Mouse (Mus musculus) adrenal gland, adult 18-20 months (tissue): ENCODE data around the gene Shf. TPM values are rescaled to one million over a fixed set of nuclear protein-coding genes. Genes with fewer than 3 reads are reported as not detected.

Experiments used
- DNase-seq, 2 experiments: peaks; one replicate each; pipeline ENCODE4 v3.0.0; 2021 to 2022; ENCODE audit warnings: low spot score in 2 of 2
- total RNA-seq, 2 experiments: library from RNA; stranded (reverse); gene quantifications; 1 replicate in 1 of 2; 2 replicates in 1 of 2; pipeline ENCODE4 v1.2.3; 2021

Gene Shf
- total RNA-seq, 2 experiments from 2014 or later: 6.4 to 10.4 TPM

DNA sequence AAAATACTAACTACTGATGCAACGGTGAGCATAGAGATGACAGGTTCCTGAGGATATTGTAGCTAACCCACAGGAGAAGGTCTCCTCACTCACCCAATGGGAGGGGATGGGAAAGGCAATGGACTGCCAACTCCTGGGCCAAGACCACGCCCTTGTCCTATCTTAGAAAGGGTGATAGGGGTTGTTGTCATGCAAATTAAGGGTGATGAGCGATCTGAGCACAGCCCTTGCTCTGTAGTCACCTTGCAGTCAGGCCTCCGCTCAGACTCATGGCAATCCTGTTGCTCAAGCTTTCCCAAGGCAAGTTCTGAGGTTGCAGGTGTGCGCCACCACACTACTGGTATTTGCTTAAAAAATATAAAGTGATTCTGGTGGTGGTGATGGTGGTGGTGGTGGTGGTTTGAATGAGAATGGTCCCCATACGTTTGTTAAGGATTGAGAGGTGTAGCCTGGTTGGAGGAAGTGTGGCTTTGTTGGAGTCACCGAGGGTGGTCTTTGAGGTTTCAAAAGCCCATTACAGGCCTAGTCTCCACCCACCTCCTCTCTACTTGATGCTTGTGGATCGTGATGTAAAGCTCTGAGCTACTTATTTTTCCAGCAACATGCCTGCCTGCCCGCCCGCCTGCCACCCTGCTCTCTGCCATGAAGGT, 1.3 kb upstream of the Shf start:
- DNase-seq: no peak

DNA sequence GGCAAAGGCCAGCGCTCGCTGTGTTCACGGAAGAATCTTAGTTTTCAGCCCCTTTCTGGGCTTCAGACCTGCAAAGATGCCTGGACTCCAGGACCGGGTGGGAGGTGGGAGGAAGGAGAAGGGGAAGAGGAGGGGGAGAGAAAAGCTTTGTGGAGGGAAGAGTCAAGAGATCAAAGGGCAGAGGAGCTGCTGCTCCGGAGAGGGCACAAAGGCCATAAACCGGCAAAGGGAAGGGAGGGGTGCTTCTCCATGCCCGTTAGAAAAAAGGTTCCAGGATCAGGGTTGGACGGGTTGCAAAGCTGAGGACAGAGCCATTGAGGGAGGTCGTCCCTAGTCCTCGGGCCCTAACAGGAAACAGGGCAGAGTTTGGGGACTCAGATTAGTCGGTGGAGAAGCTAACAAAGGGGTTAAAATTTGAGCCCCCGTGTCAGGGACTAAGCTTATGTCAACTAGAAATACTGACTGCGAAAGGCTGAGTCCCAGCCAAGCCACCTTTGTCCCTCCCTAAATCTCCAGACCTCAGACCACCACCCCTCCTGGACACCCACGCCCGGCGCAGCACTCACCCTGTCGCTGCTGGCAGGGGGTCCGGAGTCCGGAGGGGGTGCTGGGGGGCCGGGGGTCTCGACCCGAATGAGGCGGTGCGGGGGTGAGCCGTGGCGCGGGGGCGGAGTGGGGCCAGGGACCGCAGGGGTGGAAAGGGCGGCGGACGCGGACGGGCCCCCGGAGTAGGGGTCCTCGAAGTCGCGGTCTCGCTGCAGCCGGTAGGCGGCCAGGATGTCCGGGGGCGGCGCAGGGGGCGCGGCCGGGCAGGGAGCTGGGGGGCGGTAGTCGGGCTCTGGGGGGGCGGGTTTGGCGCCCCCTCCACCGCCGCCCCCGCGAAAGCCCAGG, 636 bp downstream of the Shf start:
- DNase-seq: no peak

DNA sequence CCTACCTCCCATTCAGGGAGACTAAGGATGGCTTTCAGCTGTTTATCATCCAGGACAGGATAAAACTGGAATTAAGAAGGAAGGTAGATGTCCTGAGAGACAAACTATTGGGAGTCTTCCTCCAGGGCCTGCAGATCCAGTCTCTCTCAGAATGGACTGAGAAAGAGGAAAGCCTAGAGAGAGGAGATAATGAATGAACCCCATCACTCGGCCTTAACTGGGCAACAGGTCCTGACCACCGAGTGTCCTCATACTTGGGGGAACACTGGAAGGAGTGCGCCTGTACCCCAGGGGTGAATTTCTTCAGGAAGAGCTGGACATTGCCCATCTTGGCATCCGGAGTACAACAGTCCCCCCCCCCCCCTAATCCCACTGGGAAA, 1.3 kb downstream of the Shf start:
- no peak for DNase-seq

DNA sequence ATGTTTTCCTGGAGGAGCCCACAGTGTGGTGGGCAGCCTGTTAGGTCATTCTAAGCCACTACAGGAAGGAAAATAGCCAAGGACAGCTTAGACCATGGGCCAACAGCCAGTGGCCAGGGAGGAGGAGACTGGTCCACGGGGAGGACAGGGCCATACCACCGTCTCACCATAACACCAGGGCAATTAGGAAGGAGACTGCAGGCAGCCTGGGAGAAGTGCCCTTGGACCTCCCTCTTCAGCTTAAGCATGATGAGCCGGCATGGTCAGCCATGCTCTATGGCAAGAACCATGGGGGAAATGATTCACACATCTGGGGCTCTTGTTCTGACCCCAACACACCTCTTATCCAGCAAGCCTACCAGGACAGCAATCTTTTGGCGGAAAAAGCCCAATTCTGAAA, 1.8 kb downstream of the Shf start:
- no peak for DNase-seq

DNA sequence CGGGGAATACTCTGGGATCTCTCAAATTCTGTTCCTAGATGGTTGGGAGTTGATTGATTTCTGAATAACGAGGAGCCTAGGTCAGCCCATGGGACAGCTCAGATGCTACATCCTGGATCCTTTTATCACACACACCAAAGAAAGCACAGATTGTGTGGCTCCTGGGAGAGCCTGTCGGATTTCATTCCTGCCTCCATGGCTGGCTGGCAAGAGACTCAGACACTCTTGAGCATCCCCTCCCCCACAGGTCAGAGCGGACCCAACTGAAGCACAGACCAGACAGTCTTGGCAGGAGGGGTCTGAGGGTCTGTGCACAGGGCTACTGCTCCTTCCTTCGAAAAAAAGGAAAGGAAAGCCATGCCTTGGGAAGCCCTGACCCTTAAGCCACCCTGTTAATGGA, 2.3 kb downstream of the Shf start:
- DNase-seq: no peak

DNA sequence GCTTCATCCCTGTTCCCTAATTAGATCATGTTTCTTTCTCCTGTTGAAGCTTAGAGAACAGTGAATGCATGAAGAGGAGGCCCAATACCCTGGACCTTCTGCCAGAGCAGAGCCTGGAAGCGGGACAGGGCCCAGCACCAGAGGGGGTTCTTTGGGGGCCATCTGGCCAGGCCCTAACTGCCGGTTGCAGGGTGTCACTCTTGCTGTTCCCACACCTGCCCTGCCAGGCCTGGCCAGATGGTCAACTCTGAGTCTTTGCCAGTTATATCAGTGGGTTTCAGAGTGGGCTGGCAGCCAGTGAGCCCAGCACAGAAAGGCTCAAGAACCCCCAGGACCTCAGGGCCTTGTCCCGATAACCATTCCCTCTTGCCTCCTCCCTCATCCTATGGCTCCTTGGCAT, 2.9 kb downstream of the Shf start:
- DNase-seq: no peak

DNA sequence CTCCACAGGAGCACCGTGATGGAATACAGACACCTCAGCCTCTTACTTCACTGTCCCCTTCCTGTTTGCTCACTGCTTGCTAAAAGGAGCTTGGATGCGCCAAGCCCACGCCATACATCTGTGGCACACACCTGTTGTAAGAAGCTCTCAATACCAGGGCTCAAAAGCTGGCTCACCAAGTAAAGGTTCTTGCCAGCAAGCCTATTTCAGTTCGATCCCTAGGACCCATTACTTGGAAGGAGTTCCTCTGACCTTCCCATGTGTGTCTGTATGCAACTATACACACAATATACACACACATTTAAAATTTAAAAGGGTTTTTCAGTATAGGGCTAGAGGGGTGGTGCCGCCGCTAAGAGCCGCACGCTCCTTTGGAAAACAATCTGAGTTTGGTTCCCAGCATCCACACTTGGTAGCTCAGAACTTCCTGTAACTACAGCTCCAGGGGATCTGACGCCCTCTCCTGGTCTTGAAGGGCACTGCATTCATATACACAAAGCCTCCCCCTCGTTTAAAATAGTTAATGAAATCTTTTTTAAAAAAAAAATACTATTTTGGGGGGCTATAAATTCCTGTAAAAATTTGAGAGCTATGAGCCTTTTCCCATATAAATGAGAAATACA, 3.6 kb downstream of the Shf start:
- no peak for DNase-seq

DNA sequence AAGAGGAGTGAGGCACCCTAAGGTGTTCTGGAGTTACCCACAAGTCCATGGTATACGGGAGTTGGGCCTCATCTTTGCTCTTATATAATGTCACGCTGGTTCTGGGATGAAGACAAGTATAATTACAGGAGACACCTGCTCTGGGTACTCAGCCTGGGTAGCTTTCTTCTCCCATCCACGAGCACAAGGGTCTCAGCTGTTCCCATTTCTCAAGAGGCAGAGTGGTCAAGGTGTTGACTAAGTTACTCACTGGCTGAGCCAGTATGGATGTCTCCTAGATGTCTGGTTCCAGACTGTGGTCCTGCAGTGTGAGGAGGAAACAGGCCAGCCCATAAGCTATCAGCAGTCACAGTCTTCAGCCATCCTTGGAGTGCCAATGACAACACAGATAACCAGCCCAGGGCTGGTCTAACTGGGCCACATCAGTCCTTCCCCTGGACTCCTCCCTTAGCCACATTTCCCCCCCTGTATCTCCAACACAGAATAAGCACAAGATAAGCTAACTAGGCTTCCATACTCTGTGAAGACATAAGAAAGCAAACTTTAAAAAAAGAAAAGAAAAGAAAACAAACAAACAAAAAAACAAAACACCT, 4.5 kb downstream of the Shf start:
- no peak for DNase-seq

DNA sequence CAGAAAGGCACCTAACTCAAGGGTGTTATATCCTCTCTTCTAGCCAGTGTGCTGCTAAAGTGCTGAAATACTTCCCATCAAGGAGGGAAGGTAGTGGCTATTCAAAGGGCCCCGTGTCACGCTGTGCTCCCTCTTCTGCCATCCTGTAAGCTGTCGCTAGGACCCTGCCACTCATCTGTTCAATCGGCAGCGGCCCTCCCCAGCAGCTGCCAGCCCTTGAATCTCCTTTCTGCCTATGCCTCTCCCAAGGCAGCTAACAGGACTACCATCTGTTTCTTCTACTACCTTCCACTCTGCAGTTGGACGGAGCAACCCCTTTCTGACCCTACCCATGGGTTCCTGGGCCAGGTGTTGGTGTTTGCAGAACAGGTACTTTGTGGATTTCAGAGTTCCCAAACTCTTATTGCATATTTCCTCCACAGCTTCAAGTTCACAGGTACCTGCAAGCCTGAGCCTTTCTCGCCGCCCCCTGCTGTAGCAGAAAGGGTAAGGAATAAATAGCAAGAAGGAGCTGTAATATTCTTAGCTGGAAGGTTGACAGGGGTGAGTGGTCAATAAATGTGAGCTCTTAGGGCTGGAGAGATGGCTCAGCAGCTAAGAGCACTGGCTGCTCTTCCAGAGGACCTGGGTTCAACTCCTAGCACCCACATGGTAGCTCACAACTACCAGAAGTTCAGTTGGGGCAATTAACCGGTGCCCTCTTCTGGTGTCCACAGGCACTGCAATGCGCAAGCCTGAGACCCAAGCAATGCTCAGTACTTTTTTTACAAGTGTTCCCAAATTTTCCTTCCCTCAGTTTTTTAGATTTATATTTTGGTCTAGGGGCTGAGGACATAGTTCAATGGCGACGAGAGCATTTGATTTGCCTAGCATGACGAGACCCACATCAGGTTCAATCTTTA, 6.1 kb downstream of the Shf start:
- no peak for DNase-seq

DNA sequence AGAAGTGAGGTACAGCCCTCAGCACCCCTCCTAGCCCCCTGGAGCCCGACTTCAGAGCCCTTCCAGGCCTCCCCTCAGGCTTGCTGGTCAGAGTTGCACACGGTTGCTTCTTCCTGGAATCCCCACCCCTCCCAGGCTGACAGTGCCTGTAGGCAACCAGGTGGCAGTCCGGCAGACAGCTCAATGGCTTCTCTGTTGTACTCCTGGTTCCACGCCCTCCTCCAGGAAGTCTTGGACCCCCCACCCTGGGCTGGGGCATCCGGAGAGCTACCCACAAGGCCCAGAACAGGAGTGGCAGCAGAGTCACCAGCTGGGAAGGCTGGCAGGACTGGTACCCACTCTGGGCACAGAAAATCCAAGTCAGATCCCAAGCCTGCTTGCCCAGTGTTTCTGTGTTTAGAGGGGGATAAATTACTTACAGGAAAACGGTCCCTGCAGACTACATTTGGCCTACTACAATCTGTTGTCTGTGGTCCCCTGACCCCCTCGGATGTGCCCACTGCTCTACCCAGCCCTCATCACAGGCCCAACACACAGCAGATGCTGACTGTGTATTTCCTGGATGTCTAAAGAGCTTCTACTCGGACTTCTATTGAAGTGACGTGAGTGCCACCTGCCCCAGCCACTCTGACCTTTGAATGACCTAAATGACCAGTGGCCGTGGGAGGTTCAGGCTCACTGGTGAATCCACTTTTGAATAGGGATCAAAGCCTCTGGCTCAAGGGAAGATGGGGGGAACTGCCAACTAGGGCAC, 6.9 kb downstream of the Shf start:
- no peak for DNase-seq

DNA sequence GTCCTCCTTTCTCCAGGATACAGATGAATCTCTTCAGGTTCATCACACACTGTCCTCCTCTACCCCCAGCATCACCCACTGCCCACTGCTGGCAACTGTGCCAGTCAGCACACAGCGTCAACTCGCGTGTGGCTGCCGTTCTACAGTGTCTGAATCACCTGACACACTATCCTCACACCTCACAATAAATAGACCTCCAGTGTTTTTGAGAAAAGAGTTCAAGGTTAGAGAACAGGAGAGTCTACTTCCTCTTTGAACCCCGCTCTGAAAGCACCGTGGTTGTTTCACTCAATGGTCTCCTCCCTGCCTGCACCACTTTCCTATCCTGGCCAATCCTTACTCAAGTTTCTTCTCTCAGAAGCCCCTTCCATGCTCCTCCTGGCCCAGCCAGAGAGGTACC, 7.8 kb downstream of the Shf start:
- DNase-seq: no peak

DNA sequence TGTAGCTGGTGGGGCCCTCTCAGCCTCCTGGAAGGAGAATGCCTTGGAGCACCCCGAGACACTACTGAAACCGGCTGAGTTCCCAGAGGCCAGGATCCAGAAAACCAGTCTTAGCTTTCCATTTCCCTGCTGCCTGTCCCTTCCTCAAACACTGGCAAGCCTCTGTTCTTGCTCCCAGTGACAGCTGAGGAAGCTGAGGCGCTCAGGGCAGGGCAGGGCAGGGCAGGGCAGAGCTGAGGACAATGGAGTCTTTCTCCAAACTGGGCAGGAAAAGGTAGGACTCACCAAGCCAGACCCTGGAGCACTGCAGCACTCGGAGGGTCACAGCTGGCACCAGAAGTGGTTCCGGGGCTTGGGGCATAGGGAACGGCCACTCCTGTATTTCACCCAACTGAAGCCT, 8.7 kb downstream of the Shf start:
- no peak for DNase-seq

DNA sequence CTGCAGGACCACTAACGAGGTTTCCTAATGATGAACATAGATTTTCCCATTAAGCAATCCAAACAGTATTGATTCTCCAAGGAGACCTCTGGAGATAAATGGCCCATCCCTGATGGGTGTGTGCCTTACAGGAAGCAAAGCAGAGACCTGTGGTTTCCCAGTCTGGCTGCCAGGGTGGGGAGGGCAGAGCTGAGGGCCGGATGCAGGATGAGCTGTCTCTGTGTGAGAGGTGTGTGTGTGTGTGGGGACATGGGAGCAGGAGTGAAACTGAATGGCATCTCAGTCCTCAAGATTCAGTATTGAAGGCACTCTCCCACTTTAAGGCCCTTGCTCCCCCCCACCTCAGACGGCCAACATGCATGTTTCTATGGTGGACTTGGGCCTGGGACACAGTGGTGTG, 12.8 kb downstream of the Shf start:
- no peak for DNase-seq

DNA sequence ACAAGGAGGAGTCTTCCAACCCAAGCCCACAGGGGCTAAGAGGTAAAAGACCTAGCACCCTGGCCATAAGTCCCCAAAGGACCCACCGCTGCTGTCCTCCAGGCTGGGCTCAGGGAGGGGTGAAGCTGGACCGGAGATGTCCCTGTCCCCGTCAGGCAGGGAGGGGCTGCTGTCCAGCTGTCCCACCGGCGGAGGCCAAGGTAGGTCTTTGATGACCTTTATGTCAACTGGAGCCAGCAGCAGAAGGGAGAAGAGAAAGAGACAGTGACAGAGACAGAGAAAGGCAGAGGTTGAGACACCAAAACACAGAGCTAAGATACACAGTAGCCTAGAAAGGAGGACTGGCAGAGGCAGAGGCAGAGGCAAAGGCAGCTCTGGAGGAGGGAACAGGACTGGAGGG, 13.6 kb downstream of the Shf start:
- DNase-seq: no peak

DNA sequence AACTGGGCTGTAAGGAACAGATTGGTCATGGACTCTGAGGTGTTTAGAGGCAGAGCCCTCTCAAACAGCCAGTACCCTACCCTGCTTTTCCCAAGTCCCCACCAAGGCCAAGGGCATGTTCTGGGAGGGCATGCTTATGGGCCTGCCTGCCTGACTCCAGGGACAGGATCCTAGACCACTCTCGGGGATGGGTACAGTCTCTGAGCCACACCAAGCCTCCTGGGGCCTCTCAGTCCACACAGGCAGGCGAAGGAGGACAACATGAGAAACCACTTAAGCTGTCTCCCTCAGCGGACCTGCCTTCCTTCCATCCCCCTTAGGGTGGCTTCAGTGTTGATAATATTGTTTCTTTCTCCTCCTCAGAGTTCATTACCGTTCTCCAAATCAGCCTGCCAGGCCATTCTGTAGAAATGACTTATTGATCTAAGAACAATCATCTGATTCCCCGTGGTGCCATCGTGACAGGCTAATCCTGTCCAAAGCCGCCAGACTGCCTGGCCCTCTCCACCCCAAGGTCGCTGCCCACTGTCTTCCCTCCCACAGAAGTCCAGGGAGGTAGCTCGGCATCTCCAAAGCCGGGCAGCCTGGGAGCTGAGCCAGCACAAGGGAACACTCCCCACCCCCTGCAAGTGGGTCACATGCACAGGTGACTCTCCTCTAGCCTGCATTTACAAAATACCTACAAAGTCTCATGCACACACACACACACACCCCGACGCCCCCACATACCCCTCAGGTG, 14.6 kb downstream of the Shf start:
- DNase-seq: no peak

DNA sequence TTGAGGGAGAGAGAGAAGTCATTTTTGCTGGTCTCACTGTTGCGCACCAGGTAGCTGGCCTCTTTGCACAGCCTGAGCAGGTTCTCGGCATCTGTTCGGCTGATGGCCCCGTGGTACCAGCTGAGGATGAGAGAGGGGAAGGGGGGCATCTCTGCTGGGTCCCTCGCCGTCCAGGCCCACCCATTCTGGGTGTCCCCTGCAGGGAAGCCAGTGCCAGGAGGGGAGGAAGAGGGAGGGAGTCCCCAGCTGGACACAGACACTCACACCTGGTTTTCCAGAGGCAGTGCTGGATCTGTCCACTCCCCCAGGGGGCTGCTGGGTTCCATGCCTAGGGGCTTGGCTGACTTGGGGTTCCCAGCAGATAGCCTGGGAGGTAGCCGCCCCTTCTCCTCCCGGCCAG, 15.2 kb downstream of the Shf start:
- DNase-seq: no peak

DNA sequence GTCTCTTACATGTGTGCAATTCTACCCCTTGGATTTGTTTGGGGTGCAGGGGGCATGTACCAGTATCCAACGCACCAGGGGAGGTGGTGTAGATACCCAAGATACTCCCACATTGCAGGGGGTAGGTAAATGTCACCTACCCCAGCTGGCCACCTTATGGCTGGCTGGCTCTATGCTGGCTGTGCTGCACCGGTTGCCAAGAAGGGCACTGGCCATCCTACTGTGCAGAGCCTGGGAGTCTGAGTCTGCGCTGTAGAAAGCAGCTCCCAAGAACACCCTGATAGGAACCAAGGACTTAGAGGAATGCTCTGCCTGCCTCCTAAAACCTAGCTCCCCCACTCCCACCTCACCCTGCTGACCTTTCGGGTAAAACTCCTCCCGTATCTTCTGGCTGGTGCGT, 16.0 kb downstream of the Shf start:
- no peak for DNase-seq

DNA sequence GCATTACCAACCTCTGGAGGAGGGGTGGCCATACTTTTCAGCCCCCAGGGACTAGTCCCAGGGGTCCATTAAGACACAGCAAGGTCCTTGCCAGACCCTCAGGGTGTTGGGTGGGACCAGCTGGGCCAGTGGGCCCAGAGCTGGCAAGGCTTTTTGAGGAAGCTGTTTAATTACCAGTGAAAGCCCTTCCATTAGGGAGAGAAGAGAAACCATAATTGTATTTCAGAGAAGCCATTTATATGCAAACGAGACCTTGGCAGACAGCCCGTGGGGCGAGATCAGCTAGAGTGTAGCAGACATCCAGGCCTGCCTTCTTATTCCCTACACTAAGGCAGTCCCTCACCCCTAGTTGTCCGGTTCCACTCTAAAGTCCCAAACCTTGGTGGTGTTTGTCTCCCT, 17.0 kb downstream of the Shf start:
- no peak for DNase-seq

DNA sequence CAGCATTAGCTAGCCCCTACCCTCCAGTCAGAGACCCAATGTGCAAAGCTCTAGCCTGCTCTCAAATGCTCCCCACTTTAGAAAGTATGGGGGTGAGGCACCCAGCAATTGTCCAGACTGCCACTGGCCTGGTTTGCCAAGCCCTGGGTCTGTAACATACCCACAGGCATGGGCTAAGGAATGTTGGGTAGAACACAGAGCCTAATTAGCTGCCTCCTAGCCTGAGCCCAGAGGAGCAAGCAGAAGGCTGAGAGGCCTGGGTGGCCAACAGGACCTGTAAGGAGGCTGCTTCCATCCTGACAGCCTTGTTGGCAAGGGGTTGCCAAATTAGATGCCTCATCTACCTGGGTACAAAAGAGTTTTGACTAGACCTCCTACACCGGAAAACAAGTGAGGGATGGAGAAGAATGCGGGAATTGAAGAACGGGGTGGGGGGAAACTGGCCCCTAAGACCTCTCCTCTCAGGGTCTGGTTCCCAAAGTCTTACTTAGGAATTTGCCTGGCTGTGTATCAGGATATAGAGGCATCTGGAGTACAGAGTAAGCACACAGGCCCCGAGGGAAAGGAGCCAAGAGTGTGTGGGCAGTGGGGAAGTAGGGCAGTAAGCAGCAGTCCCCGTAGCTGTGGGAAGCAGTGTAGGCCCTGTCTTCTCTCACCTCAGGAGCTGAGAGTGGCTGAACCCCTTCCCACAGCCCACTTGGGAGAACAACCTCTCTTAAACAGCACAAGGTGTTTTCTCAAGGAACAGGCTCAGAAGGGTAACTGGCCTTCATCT, 17.6 kb downstream of the Shf start:
- DNase-seq: no peak
